Mouse (Mus musculus) 3134 (cell line): ENCODE data around the gene Enah.
A peak's percentile ranks its signal among the peaks of the same experiment; 100 is the strongest.

Experiments
- DNase-seq: peaks from one replicate; pipeline ENCODE4 v3.0.0-alpha.2; 2011; ENCODE audit warnings: low spot score; ENCODE audit not compliant: insufficient read length; ENCODE audit errors: extremely low read depth

Enah gene

GRCm38 (mm10) chr1:181851521-181852310, 168.1 kb downstream of the Enah start:
- no peak for DNase-seq

- no peak for DNase-seq
Measured at GRCm38 (mm10) chr1:181850441-181850840, 169.3 kb downstream of the Enah start.

- peak; percentile 43 for DNase-seq
Measured at GRCm38 (mm10) chr1:181848210-181848609, 171.6 kb downstream of the Enah start.

- no peak for DNase-seq
Measured at GRCm38 (mm10) chr1:181847396-181847795, 172.4 kb downstream of the Enah start.
